Mouse (Mus musculus) CD4-positive, CD25-positive, alpha-beta regulatory T cell, adult 2 months (primary cell): ENCODE data around the gene Dis3l2.
A peak's percentile ranks its signal among the peaks of the same experiment; 100 is the strongest.

Source experiments
- DNase-seq: peaks from one replicate; pipeline ENCODE4 v3.0.0-alpha.2; 2012; ENCODE audit warnings: low read depth, low spot score

Gene Dis3l2

GRCm38 (mm10) chr1:86733160-86733821, 29.7 kb downstream of the Dis3l2 start:
- peak; percentile 24 for DNase-seq

GRCm38 (mm10) chr1:86736414-86736813, 32.8 kb downstream of the Dis3l2 start:
- DNase-seq = no peak

GRCm38 (mm10) chr1:86742896-86743295, 39.3 kb downstream of the Dis3l2 start:
- DNase-seq = no peak

- DNase-seq = no peak
Measured at GRCm38 (mm10) chr1:86747034-86747433, 43.4 kb downstream of the Dis3l2 start.

GRCm38 (mm10) chr1:86750094-86750493, 46.5 kb downstream of the Dis3l2 start:
- no peak for DNase-seq

GRCm38 (mm10) chr1:86753416-86753815, 49.8 kb downstream of the Dis3l2 start:
- no peak for DNase-seq

GRCm38 (mm10) chr1:86754335-86754734, 50.7 kb downstream of the Dis3l2 start:
- no peak for DNase-seq

- no peak for DNase-seq
Measured at GRCm38 (mm10) chr1:86758091-86758490, 54.5 kb downstream of the Dis3l2 start.

- DNase-seq = no peak
Measured at GRCm38 (mm10) chr1:86762161-86762560, 58.6 kb downstream of the Dis3l2 start.

GRCm38 (mm10) chr1:86801241-86801640, 97.6 kb downstream of the Dis3l2 start:
- no peak for DNase-seq

- DNase-seq = no peak
Measured at GRCm38 (mm10) chr1:86811756-86812155, 108.1 kb downstream of the Dis3l2 start.

- no peak for DNase-seq
Measured at GRCm38 (mm10) chr1:86822266-86822665, 118.7 kb downstream of the Dis3l2 start.

- no peak for DNase-seq
Measured at GRCm38 (mm10) chr1:86834351-86834987, 130.9 kb downstream of the Dis3l2 start.

GRCm38 (mm10) chr1:86834988-86835387, 131.4 kb downstream of the Dis3l2 start:
- no peak for DNase-seq

GRCm38 (mm10) chr1:86850754-86851153, 147.1 kb downstream of the Dis3l2 start:
- DNase-seq = no peak

- DNase-seq = no peak
Measured at GRCm38 (mm10) chr1:86858876-86859275, 155.3 kb downstream of the Dis3l2 start.

- DNase-seq = no peak
Measured at GRCm38 (mm10) chr1:86859371-86859770, 155.8 kb downstream of the Dis3l2 start.

GRCm38 (mm10) chr1:86873745-86874144, 170.1 kb downstream of the Dis3l2 start:
- DNase-seq = no peak

- DNase-seq = no peak
Measured at GRCm38 (mm10) chr1:86878743-86879142, 175.1 kb downstream of the Dis3l2 start.

- no peak for DNase-seq
Measured at GRCm38 (mm10) chr1:86879547-86879946, 175.9 kb downstream of the Dis3l2 start.

GRCm38 (mm10) chr1:86887060-86887459, 183.5 kb downstream of the Dis3l2 start:
- peak; percentile 24 for DNase-seq

GRCm38 (mm10) chr1:86912481-86912880, 208.9 kb downstream of the Dis3l2 start:
- no peak for DNase-seq

- DNase-seq = no peak
Measured at GRCm38 (mm10) chr1:86913896-86914295, 210.3 kb downstream of the Dis3l2 start.
